Mouse (Mus musculus) frontal cortex, postnatal 14 days (tissue): ENCODE results near the gene Hrk.

Experiments used
- DNase-seq, 2 experiments: peaks; one replicate each; pipeline ENCODE4 v3.0.0; 2022; ENCODE audit warnings: low spot score in 2 of 2

The Hrk gene

GRCm38 (mm10) chr5:118223142-118223757, 58.8 kb downstream of the Hrk start:
- no peak for DNase-seq

DNA sequence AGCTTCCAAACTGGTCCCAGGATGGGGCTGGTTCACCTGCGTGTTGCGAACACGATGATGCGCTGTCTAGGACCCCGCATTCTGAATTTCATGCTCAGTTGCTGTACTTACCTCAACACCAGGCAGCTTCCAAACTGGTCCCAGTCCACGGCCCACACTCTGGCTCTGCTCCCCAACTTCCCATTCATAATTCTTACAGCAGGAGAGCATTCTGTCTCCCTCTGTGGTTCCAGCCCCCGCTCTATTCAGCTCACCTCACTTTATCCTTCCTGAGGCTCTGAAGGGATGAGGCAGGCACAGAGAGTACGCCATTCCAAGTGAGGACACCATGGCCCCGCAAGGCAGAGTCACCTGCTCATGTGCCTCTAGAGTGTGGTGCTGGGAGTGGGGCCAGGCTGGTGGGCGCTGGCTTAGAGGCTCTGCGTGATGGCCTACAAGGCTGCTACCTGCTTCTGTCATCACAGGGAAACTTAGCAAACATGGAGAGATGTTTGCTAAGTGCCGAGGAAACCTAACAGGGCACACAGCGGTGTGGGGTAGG, 65.7 kb downstream of the Hrk start:
- DNase-seq = no peak

DNA sequence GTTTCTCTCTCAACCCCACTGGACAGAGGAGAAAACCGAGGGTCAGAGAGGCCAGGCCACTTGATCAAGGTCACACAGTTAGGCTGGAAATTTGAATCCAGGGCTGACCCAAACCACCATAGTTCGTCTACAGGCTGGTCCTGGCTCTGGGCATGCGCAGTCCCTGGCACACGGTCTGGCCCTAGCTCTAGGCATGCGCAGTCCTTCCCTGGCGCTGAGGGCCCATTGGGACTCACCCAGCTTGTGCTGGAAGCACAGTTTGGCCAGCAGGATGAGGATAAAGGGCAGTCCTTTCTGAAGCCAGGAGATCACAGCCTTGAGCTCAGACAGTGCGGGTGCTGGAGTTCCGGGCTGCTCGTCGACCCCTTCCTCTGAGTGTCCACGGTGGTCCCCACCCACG, 72.4 kb downstream of the Hrk start:
- no peak for DNase-seq
